Mouse (Mus musculus) kidney, adult 2 months (tissue): ENCODE data around the gene Col5a1. TPM values are rescaled to one million over a fixed set of nuclear protein-coding genes. Genes with fewer than 3 reads are reported as not detected.

ENCODE experiments used
- DNase-seq: peaks from one replicate; pipeline ENCODE4 v3.0.0; 2021
- H3K27ac ChIP-seq: fragments of 200-500 bp; 2 replicates; pipeline ENCODE4 v1.5.1; 2012; ENCODE audit warnings: low read depth, low read length, control low read depth, inconsistent platforms; ENCODE audit not compliant: insufficient read depth
- H3K27me3 ChIP-seq: fragments of 200-500 bp; replicated peaks from 2 replicates; pipeline ENCODE4 v1.6.1; 2012; ENCODE audit warnings: mild to moderate bottlenecking, moderate library complexity, low read length, inconsistent platforms; ENCODE audit not compliant: control insufficient read depth, insufficient read depth
- H3K36me3 ChIP-seq: fragments of 200-500 bp; 2 replicates; pipeline ENCODE4 v1.6.1; 2012; ENCODE audit warnings: mild to moderate bottlenecking, moderate library complexity, low read length, inconsistent platforms; ENCODE audit not compliant: control insufficient read depth, insufficient read depth
- H3K4me1 ChIP-seq: fragments of 200-500 bp; 2 replicates; pipeline ENCODE4 v1.6.1; 2011; ENCODE audit warnings: low read length; ENCODE audit not compliant: control insufficient read depth, insufficient read depth
- H3K4me3 ChIP-seq: fragments of 200-500 bp; 2 replicates; pipeline ENCODE4 v1.5.1; 2011; ENCODE audit warnings: mild to moderate bottlenecking, low read depth, low read length, control low read depth; ENCODE audit not compliant: insufficient read depth
- CTCF ChIP-seq: fragments of 200-500 bp; conservative IDR thresholded peaks from 2 replicates; pipeline ENCODE4 v1.5.1; 2011; ENCODE audit warnings: low read depth, mild to moderate bottlenecking, control low read depth, low read length, moderate library complexity, mixed read lengths; ENCODE audit not compliant: insufficient read depth, insufficient read length
- POLR2A ChIP-seq: fragments of 200-500 bp; IDR thresholded peaks from one replicate; pipeline ENCODE4 v1.6.1; 2011; ENCODE audit warnings: low read depth, low read length, control low read depth
- WGBS: fragments of 180-500 bp; shearing (Covaris S2); methylation state at CpG from one replicate; pipeline ENCODE4 v1.1.7; 2018; 5-methylcytosine and 5-hydroxymethylcytosine counted together
- polyA plus RNA-seq: library from polyadenylated mRNA; depleted of rRNA; stranded (reverse); fragments of >200 nt; gene quantifications from 2 replicates; pipeline ENCODE4 v1.2.3, GENCODE M21; 2012

Gene Col5a1
- polyA plus RNA-seq, 1 experiment: 7.5 TPM

DNA sequence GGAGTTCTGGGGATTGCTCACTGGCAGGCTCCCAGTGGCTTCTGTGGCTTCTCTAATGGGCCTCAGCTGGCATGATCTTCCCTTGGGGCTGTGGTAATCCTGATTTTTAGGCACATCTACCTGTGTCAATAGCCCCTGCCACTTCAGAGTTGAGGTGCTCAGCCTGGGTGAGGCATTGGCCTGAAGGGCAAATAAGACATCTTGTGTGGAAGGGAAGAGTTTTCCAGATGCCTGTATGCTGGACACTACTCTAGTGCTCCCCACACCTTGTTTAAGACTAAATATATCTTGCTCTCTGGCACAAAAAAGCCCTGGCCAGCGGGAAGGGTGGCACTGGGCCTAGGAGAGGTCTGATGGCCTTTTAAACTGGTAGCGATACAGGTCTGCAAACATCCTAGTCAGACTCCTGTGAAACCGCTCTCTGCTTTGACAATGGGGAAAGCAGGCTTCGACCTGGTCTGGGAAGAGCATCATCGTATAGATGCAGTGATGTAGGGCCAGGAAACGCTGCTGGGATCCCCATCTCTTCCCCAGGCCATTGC lies 33.2 kb downstream of the Col5a1 start:
- no peaks in the 10 kb centered on the region for H3K36me3 ChIP-seq
- WGBS: 94% methylated on average over 6 of the region's 6 CpGs

DNA sequence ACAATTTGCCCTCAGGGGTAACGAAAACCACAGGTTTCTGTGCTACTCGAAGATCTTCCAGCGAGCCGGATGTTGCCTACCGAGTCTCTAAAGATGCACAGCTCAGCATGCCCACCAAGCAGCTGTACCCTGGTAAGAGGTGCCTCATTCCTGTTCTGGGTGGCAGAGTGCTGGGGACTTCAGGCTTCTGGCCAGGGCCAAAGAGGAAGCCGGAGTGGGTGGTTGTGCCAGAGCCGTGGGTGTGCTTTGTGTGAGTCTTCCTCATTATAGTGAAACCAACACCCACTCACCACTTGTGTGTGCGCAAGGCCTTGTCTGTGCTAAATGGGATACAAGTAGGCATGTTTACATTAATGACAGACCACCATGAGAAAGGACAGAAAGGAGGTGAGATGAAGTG lies 35.8 kb downstream of the Col5a1 start:
- Histone ChIP-seq H3K27me3 (no peaks in the 10 kb centered on the region), H3K4me1 (no peaks in the 10 kb centered on the region), H3K36me3 (no peaks in the 10 kb centered on the region), H3K4me3 (no peak overlapping the region), H3K27ac (no peak overlapping the region)
- TF ChIP-seq POLR2A: no peak
- no peak for TF ChIP-seq CTCF
- no peak for DNase-seq
- 90% methylated on average over 8 of the region's 8 CpGs for WGBS

More for the DNA sequence above, 33.2 kb downstream of the Col5a1 start:
- TF ChIP-seq CTCF (no peak), POLR2A (no peak)
- H3K27ac ChIP-seq: no peak overlapping the region
- DNase-seq: no peak
- no peak overlapping the region for H3K4me3 ChIP-seq
- H3K27me3 ChIP-seq: no peaks in the 10 kb centered on the region
- H3K4me1 ChIP-seq: no peaks in the 10 kb centered on the region

DNA sequence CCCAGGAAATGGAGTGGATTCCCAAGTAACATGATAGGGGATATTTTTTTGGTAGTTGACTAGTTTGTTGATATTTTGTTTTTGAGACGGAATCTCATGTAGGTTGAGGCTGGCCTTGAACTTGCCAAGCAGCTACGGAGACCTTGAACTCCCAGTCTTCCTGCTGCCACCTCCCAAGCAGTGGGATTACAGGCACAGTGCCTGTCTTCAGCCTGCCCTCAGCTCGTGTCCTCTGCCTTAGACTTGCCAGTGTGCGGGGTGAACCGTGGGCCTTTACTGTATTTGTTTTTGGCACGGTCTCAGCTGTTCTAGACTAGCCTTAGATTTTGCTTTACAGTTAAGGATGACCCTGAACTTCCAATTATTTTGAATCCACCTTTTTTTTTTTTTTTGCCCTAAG lies 37.5 kb downstream of the Col5a1 start:
- H3K27ac ChIP-seq: no peak overlapping the region
- H3K27me3 ChIP-seq: no peaks in the 10 kb centered on the region
- H3K4me1 ChIP-seq: no peaks in the 10 kb centered on the region
- no peak for DNase-seq
- WGBS: 79% methylated on average over 6 of the region's 6 CpGs
- H3K4me3 ChIP-seq: no peak overlapping the region
- TF ChIP-seq CTCF: no peak
- TF ChIP-seq POLR2A: no peak
- H3K36me3 ChIP-seq: no peaks in the 10 kb centered on the region

DNA sequence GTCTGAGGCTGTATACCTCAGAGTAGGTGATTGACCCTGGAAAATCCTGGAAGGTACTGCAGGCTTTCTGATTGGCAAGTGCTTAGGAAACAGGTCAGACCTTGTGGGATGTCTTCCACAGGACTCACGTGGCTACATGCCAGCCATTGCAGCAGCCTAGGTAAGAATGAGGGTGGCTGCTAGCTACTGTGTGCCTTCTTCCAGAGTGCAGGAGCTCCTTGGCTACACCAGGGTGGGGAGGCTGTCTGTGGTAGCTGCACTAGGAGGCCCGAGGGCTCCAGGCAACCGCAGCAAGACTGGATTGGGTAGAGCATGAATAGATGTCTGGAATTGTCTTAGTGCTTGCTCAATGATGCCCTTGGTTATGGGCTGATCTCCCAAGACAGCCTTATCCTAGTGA lies 38.2 kb downstream of the Col5a1 start:
- no peaks in the 10 kb centered on the region for H3K27me3 ChIP-seq
- TF ChIP-seq POLR2A (no peak), CTCF (no peak)
- DNase-seq: no peak
- H3K36me3 ChIP-seq: no peaks in the 10 kb centered on the region
- no peak overlapping the region for H3K27ac ChIP-seq
- H3K4me3 ChIP-seq: no peak overlapping the region
- no peaks in the 10 kb centered on the region for H3K4me1 ChIP-seq
- WGBS: 83% methylated on average over 3 of the region's 3 CpGs

GRCm38 (mm10) chr2:27926478-27927165 lies 40.4 kb downstream of the Col5a1 start:
- Histone ChIP-seq H3K27me3 (no peaks in the 10 kb centered on the region), H3K27ac (no peak overlapping the region), H3K36me3 (no peaks in the 10 kb centered on the region), H3K4me1 (no peaks in the 10 kb centered on the region), H3K4me3 (no peak overlapping the region)
- DNase-seq: peak; percentile 55
- 44% methylated on average over 7 of the region's 7 CpGs for WGBS
- TF ChIP-seq CTCF: peak; percentile 71
- no peak for TF ChIP-seq POLR2A

DNA sequence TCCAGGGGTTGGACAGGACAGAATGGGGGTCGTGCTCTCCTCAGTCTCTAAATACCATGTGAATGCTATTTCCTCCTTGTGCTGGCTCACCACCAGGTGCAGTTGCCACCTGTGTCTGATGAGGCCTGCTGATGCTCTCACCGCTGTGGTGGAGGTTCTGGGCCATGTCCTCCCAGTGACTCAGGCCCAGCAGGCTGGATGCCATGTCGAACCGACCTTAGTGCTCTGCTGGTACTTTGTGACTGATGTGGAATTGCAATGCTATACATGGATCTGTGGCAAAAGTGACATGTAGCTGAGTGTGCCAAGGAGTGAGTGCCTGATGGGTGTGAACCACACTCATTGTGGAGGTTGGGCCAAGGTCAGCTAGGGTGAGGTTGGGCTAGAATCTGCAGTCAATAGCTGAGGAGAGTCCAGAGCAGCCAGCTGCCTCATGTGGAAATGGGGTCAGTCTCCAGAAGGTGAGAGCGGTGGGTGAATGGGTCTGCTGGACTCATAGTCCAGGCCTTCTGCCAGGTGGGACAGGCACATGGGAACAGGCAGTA lies 44.3 kb downstream of the Col5a1 start:
- Histone ChIP-seq H3K27ac (peak overlapping the region; percentile 9; the same call in 1 of the 2 replicates), H3K36me3 (no peaks in the 10 kb centered on the region), H3K27me3 (no peaks in the 10 kb centered on the region), H3K4me3 (no peak overlapping the region), H3K4me1 (no peaks in the 10 kb centered on the region)
- DNase-seq: no peak
- 73% methylated on average over 5 of the region's 5 CpGs for WGBS
- TF ChIP-seq POLR2A: no peak
- no peak for TF ChIP-seq CTCF

DNA sequence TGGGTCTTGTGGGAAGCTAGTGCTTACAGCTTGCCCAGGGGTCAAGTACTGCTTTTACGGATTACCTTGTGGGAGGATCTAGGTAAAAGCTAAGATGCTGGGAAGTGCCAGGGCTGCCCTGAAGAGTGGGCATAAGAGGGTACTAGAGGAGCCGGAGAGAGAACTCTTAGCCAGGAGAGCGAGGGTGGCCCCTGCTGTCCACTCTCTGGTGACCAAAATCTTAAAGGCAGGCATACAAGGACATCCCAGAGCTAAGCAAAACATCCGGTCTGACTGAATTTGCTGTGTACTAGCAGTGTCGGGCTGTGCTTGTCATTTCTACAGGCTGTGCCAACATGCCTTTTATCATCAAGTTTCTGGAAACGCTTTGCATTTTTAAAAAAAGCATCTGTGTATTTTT lies 44.9 kb downstream of the Col5a1 start:
- Histone ChIP-seq H3K27me3 (no peaks in the 10 kb centered on the region), H3K4me1 (no peaks in the 10 kb centered on the region), H3K36me3 (no peaks in the 10 kb centered on the region), H3K4me3 (no peak overlapping the region), H3K27ac (0 out of 2 replicates have a peak overlapping the region, but pooled peaks have one; percentile 9)
- 77% methylated on average over 6 of the region's 6 CpGs for WGBS
- peak; percentile 26 for DNase-seq
- TF ChIP-seq POLR2A (no peak), CTCF (no peak)

DNA sequence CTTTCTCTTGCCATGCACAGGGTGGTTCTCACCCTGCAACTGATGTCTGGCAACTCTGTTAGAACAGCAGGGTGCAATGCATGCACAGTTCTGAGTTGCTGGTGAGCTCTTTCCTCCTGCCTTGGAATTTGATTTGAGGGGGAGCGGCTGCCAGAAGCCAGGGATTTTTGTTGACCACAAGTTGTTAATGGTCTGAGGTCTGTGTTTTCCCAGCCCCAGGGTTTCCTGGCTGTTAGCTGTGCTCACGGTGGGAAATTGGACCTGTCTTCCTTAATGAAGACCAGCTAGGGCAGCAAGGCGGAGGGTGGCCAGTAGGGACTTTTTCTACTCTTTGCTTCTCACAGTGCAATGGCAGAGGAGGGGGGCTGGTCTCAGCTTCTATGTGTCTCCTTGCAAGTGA lies 45.7 kb downstream of the Col5a1 start:
- H3K36me3 ChIP-seq: no peaks in the 10 kb centered on the region
- no peaks in the 10 kb centered on the region for H3K27me3 ChIP-seq
- TF ChIP-seq CTCF (no peak), POLR2A (no peak)
- WGBS: 63% methylated on average over 3 of the region's 3 CpGs
- no peak overlapping the region for H3K27ac ChIP-seq
- DNase-seq: peak; percentile 38
- H3K4me3 ChIP-seq: no peak overlapping the region
- no peaks in the 10 kb centered on the region; the same call in 1 of the 2 replicates for H3K4me1 ChIP-seq
